Mouse (Mus musculus) embryonic fibroblast, embryonic 13.5 days (primary cell): ENCODE results near the gene St8sia1.

Experiments used
- CTCF ChIP-seq: IDR thresholded peaks from 2 replicates; pipeline ENCODE4 v1.5.1; 2011; ENCODE audit warnings: mild to moderate bottlenecking, control low read depth, low read length, moderate library complexity, borderline replicate concordance; ENCODE audit not compliant: insufficient read depth
- POLR2A ChIP-seq: IDR thresholded peaks from 2 replicates; pipeline ENCODE4 v1.6.1; 2011; ENCODE audit warnings: low read depth, mild to moderate bottlenecking, control low read depth, low read length, moderate library complexity

DNA sequence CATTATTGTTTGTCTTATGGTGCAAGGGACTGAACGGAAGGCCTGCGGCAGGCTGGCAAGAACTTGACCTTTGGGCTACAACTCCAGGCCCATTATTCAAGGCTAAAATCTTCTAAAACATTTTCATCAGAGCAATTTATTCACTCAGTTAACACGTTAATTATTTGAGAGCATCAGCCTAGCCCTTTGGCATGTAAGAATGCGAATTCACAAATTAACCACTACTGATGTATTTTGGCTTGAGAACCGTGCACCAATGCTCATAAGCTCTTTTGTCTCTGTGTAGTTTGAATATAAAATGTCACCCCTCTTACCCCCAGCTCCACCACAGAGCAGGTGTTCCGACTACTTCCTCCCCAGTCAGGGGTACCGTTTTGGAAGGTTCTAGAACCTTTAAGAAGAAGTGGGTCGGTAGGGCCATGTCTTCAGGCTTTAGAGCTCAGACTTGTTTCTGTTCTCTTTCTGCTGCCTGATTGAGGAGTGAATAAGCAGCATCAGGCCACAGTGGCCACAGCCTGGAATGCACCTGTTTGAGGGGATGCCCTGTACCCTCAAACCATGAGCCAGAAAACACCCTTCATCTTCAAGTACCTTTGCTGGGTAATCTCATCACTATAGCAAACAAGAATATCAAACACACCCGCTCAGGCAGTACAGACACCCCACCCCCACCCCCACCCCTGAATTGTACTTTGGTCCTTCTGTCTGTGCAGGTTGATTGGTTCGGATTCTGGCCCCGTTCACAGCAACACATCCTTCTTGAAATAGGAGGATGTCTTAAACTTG, 22.5 kb downstream of the St8sia1 start:
- no peak for TF ChIP-seq CTCF
- no peak for TF ChIP-seq POLR2A
